Mouse (Mus musculus): ENCODE measurements around the gene Trak2. TPM values are rescaled to one million over a fixed set of nuclear protein-coding genes. Genes with fewer than 3 reads are reported as not detected.
A peak's percentile ranks its signal among the peaks of the same experiment; 100 is the strongest.

Trak2 gene
- polyA plus RNA-seq (2014; fragmentation: Nextera tagmentation; extraction: Ambion mirVana), result 8.2 and 15.7 TPM in 2 replicates

GRCm38 (mm10) chr1:58973366-58974221 lies at the start of gene Trak2, which contains the start of gene Stradb:
Gene Trak2 (minus strand): TSS chr1:58973430.
Gene Stradb (plus strand): TSS chr1:58973522.
- H3K4me1 ChIP-seq (ENCODE audit: control insufficient read depth, insufficient read depth, low read length), result peaks cover 6% of the 10 kb centered on the region
- H3K9me3 ChIP-seq (ENCODE audit: control insufficient read depth, low read length), result no peaks in the 10 kb centered on the region
- no peaks in the 10 kb centered on the region for H3K27me3 ChIP-seq (ENCODE audit: control insufficient read depth, insufficient read depth, low read length)
- H3K9ac ChIP-seq (ENCODE audit: low read depth, low read length), result peak within 1 kb of the TSS; percentile 87
- H3K4me3 ChIP-seq (ENCODE audit: low read length), result peak within 1 kb of the TSS; percentile 90
- peak within 1 kb of the TSS; percentile 74 for H3K4me2 ChIP-seq (replicated peaks; ENCODE audit: low read depth, low read length)
- peak; percentile 97 for ATAC-seq (ENCODE audit: low FRiP score, low TSS enrichment)
- H3K27ac ChIP-seq (ENCODE audit: low read depth, low read length), result peak within 1 kb of the TSS; percentile 77; the same call in 1 of the 2 replicates
- H3K36me3 ChIP-seq (ENCODE audit: control insufficient read depth, insufficient read depth, low read length), result 0 out of 2 replicates have a peak, but pooled peaks cover 3% of the 10 kb centered on the region
- WGBS, result under 1% methylated on average over 55 of the region's 69 CpGs

GRCm38 (mm10) chr1:59021556-59021955 lies 48.3 kb upstream of the Trak2 start:
- 79% methylated on average over 3 of the region's 3 CpGs for WGBS
- H3K27me3 ChIP-seq (ENCODE audit: control insufficient read depth, insufficient read depth, low read length), result no peaks in the 10 kb centered on the region
- H3K36me3 ChIP-seq (ENCODE audit: control insufficient read depth, insufficient read depth, low read length), result no peaks in the 10 kb centered on the region
- H3K9me3 ChIP-seq (ENCODE audit: control insufficient read depth, low read length), result no peaks in the 10 kb centered on the region
- ATAC-seq (ENCODE audit: low FRiP score, low TSS enrichment), result no peak
- no peak overlapping the region for H3K27ac ChIP-seq (ENCODE audit: low read depth, low read length)
- H3K4me3 ChIP-seq (ENCODE audit: low read length), result no peak overlapping the region
- H3K9ac ChIP-seq (ENCODE audit: low read depth, low read length), result no peak overlapping the region
- H3K4me1 ChIP-seq (ENCODE audit: control insufficient read depth, insufficient read depth, low read length), result no peaks in the 10 kb centered on the region
- H3K4me2 ChIP-seq (replicated peaks; ENCODE audit: low read depth, low read length), result no peak overlapping the region

- ATAC-seq (ENCODE audit: low FRiP score, low TSS enrichment), result no peak
- Histone ChIP-seq H3K9me3 (ENCODE audit: control insufficient read depth, low read length) (no peaks in the 10 kb centered on the region), H3K4me1 (ENCODE audit: control insufficient read depth, insufficient read depth, low read length) (no peaks in the 10 kb centered on the region), H3K36me3 (ENCODE audit: control insufficient read depth, insufficient read depth, low read length) (no peaks in the 10 kb centered on the region), H3K27ac (ENCODE audit: low read depth, low read length) (no peak overlapping the region), H3K27me3 (ENCODE audit: control insufficient read depth, insufficient read depth, low read length) (no peaks in the 10 kb centered on the region), H3K4me2 (replicated peaks; ENCODE audit: low read depth, low read length) (no peak overlapping the region), H3K9ac (ENCODE audit: low read depth, low read length) (no peak overlapping the region), H3K4me3 (ENCODE audit: low read length) (no peak overlapping the region)
- 36% methylated on average over 4 of the region's 4 CpGs for WGBS
Observed at GRCm38 (mm10) chr1:59009250-59009649, 36.0 kb upstream of the Trak2 start.

- H3K36me3 ChIP-seq (ENCODE audit: control insufficient read depth, insufficient read depth, low read length), result peaks cover 12% of the 10 kb centered on the region; the same call in 1 of the 2 replicates
Observed at GRCm38 (mm10) chr1:58995313-58995712, 22.1 kb upstream of the Trak2 start.

GRCm38 (mm10) chr1:58993723-58994122 lies 20.5 kb upstream of the Trak2 start:
- Histone ChIP-seq H3K9ac (ENCODE audit: low read depth, low read length) (no peak overlapping the region), H3K9me3 (ENCODE audit: control insufficient read depth, low read length) (no peaks in the 10 kb centered on the region), H3K27me3 (ENCODE audit: control insufficient read depth, insufficient read depth, low read length) (no peaks in the 10 kb centered on the region), H3K4me1 (ENCODE audit: control insufficient read depth, insufficient read depth, low read length) (no peaks in the 10 kb centered on the region), H3K4me3 (ENCODE audit: low read length) (no peak overlapping the region), H3K4me2 (replicated peaks; ENCODE audit: low read depth, low read length) (no peak overlapping the region), H3K27ac (ENCODE audit: low read depth, low read length) (no peak overlapping the region), H3K36me3 (ENCODE audit: control insufficient read depth, insufficient read depth, low read length) (peaks cover 12% of the 10 kb centered on the region; the same call in 1 of the 2 replicates)
- 50% methylated on average over 1 of the region's 1 CpGs for WGBS
- ATAC-seq (ENCODE audit: low FRiP score, low TSS enrichment), result no peak

More at GRCm38 (mm10) chr1:58995313-58995712, 22.1 kb upstream of the Trak2 start:
- Histone ChIP-seq H3K9me3 (ENCODE audit: control insufficient read depth, low read length) (no peaks in the 10 kb centered on the region), H3K4me1 (ENCODE audit: control insufficient read depth, insufficient read depth, low read length) (no peaks in the 10 kb centered on the region), H3K4me2 (replicated peaks; ENCODE audit: low read depth, low read length) (no peak overlapping the region), H3K4me3 (ENCODE audit: low read length) (no peak overlapping the region), H3K9ac (ENCODE audit: low read depth, low read length) (no peak overlapping the region), H3K27me3 (ENCODE audit: control insufficient read depth, insufficient read depth, low read length) (no peaks in the 10 kb centered on the region), H3K27ac (ENCODE audit: low read depth, low read length) (no peak overlapping the region)
- ATAC-seq (ENCODE audit: low FRiP score, low TSS enrichment), result no peak
- 90% methylated on average over 5 of the region's 5 CpGs for WGBS

- H3K4me2 ChIP-seq (replicated peaks; ENCODE audit: low read depth, low read length), result no peak overlapping the region
- H3K9me3 ChIP-seq (ENCODE audit: control insufficient read depth, low read length), result no peaks in the 10 kb centered on the region
- peaks cover 14% of the 10 kb centered on the region; the same call in 1 of the 2 replicates for H3K36me3 ChIP-seq (ENCODE audit: control insufficient read depth, insufficient read depth, low read length)
- H3K27ac ChIP-seq (ENCODE audit: low read depth, low read length), result no peak overlapping the region
- ATAC-seq (ENCODE audit: low FRiP score, low TSS enrichment), result no peak
- H3K4me1 ChIP-seq (ENCODE audit: control insufficient read depth, insufficient read depth, low read length), result no peaks in the 10 kb centered on the region
- H3K27me3 ChIP-seq (ENCODE audit: control insufficient read depth, insufficient read depth, low read length), result no peaks in the 10 kb centered on the region
- no peak overlapping the region for H3K9ac ChIP-seq (ENCODE audit: low read depth, low read length)
- 84% methylated on average over 7 of the region's 7 CpGs for WGBS
- no peak overlapping the region for H3K4me3 ChIP-seq (ENCODE audit: low read length)
Observed at GRCm38 (mm10) chr1:58993144-58993543, 19.9 kb upstream of the Trak2 start.

GRCm38 (mm10) chr1:58984586-58984985 lies 11.4 kb upstream of the Trak2 start:
- Histone ChIP-seq H3K4me1 (ENCODE audit: control insufficient read depth, insufficient read depth, low read length) (no peaks in the 10 kb centered on the region), H3K9ac (ENCODE audit: low read depth, low read length) (no peak overlapping the region), H3K9me3 (ENCODE audit: control insufficient read depth, low read length) (no peaks in the 10 kb centered on the region), H3K27me3 (ENCODE audit: control insufficient read depth, insufficient read depth, low read length) (no peaks in the 10 kb centered on the region), H3K4me2 (replicated peaks; ENCODE audit: low read depth, low read length) (no peak overlapping the region), H3K27ac (ENCODE audit: low read depth, low read length) (no peak overlapping the region), H3K4me3 (ENCODE audit: low read length) (no peak overlapping the region), H3K36me3 (ENCODE audit: control insufficient read depth, insufficient read depth, low read length) (peaks cover 30% of the 10 kb centered on the region)
- WGBS, result 78% methylated on average over 5 of the region's 5 CpGs
- ATAC-seq (ENCODE audit: low FRiP score, low TSS enrichment), result no peak

- H3K27ac ChIP-seq (ENCODE audit: low read depth, low read length), result no peak overlapping the region
- no peak overlapping the region for H3K9ac ChIP-seq (ENCODE audit: low read depth, low read length)
- no peak overlapping the region for H3K4me3 ChIP-seq (ENCODE audit: low read length)
- H3K9me3 ChIP-seq (ENCODE audit: control insufficient read depth, low read length), result no peaks in the 10 kb centered on the region
- peaks cover 31% of the 10 kb centered on the region for H3K36me3 ChIP-seq (ENCODE audit: control insufficient read depth, insufficient read depth, low read length)
- WGBS, result 95% methylated on average over 3 of the region's 3 CpGs
- H3K27me3 ChIP-seq (ENCODE audit: control insufficient read depth, insufficient read depth, low read length), result no peaks in the 10 kb centered on the region
- no peak overlapping the region for H3K4me2 ChIP-seq (replicated peaks; ENCODE audit: low read depth, low read length)
- no peak for ATAC-seq (ENCODE audit: low FRiP score, low TSS enrichment)
- no peaks in the 10 kb centered on the region for H3K4me1 ChIP-seq (ENCODE audit: control insufficient read depth, insufficient read depth, low read length)
Observed at GRCm38 (mm10) chr1:58982276-58982675, 9.0 kb upstream of the Trak2 start.

GRCm38 (mm10) chr1:58972851-58973365 lies 322 bp downstream of the Trak2 start:
- ATAC-seq (ENCODE audit: low FRiP score, low TSS enrichment), result peak; percentile 28
- H3K27me3 ChIP-seq (ENCODE audit: control insufficient read depth, insufficient read depth, low read length), result no peaks in the 10 kb centered on the region

More at GRCm38 (mm10) chr1:58972851-58973365, 322 bp downstream of the Trak2 start:
- H3K4me3 ChIP-seq (ENCODE audit: low read length), result peak overlapping the region; percentile 90
- WGBS, result under 1% methylated on average over 28 of the region's 28 CpGs
- peak overlapping the region; percentile 64 for H3K4me2 ChIP-seq (replicated peaks; ENCODE audit: low read depth, low read length)
- H3K9me3 ChIP-seq (ENCODE audit: control insufficient read depth, low read length), result no peaks in the 10 kb centered on the region
- 0 out of 2 replicates have a peak, but pooled peaks cover 3% of the 10 kb centered on the region for H3K36me3 ChIP-seq (ENCODE audit: control insufficient read depth, insufficient read depth, low read length)
- H3K27ac ChIP-seq (ENCODE audit: low read depth, low read length), result peak overlapping the region; percentile 52; the same call in 1 of the 2 replicates
- peaks cover 6% of the 10 kb centered on the region for H3K4me1 ChIP-seq (ENCODE audit: control insufficient read depth, insufficient read depth, low read length)
- peak overlapping the region; percentile 87 for H3K9ac ChIP-seq (ENCODE audit: low read depth, low read length)

Measured in kidney, embryonic 14.5 days (tissue).